Mouse (Mus musculus) forebrain, embryonic 15.5 days (tissue): ENCODE data around the gene Vav2. TPM values are rescaled to one million over a fixed set of nuclear protein-coding genes. Genes with fewer than 3 reads are reported as not detected.

Source experiments
- ATAC-seq: fragments of 200-750 bp; cut with Nextera tagmentation; replicated peaks from 2 replicates; pipeline ENCODE4 v1.8.0; 2017; ENCODE audit warnings: mild to moderate bottlenecking, moderate TSS enrichment, moderate library complexity
- H3K27ac ChIP-seq: fragments of 300-500 bp; sonication (generic); replicated peaks from 2 replicates; pipeline ENCODE4 v1.5.1; 2015; ENCODE audit warnings: mild to moderate bottlenecking, inconsistent platforms
- H3K27me3 ChIP-seq: fragments of 300-500 bp; sonication (generic); 2 replicates; pipeline ENCODE4 v1.6.1; 2015; ENCODE audit warnings: inconsistent platforms
- H3K36me3 ChIP-seq: fragments of 300-500 bp; sonication (generic); 2 replicates; pipeline ENCODE4 v1.6.1; 2015; ENCODE audit warnings: mild to moderate bottlenecking, inconsistent platforms
- H3K4me1 ChIP-seq: fragments of 300-500 bp; sonication (generic); 2 replicates; pipeline ENCODE4 v1.6.1; 2015; ENCODE audit warnings: inconsistent platforms
- H3K4me2 ChIP-seq: fragments of 300-500 bp; sonication (generic); replicated peaks from 2 replicates; pipeline ENCODE4 v1.6.1; 2015; ENCODE audit warnings: mild to moderate bottlenecking, inconsistent platforms
- H3K4me3 ChIP-seq: fragments of 300-500 bp; sonication (generic); 2 replicates; pipeline ENCODE4 v1.5.1; 2015; ENCODE audit warnings: mild to moderate bottlenecking, inconsistent platforms
- H3K9ac ChIP-seq: fragments of 300-500 bp; sonication (generic); replicated peaks from 2 replicates; pipeline ENCODE4 v1.6.1; 2015; ENCODE audit warnings: mild to moderate bottlenecking, inconsistent platforms
- H3K9me3 ChIP-seq: fragments of 300-500 bp; sonication (generic); 2 replicates; pipeline ENCODE4 v1.6.1; 2016; ENCODE audit warnings: inconsistent platforms
- WGBS: fragments of 180-500 bp; shearing (Covaris S2); methylation state at CpG from one replicate; pipeline ENCODE4 v1.1.7; 2015; ENCODE audit warnings: mixed read lengths; 5-methylcytosine and 5-hydroxymethylcytosine counted together
- polyA plus RNA-seq: library from polyadenylated mRNA; unstranded; fragments of >200 nt; fragmentation: Nextera tagmentation; extraction: Ambion mirVana; gene quantifications from 2 replicates; pipeline ENCODE4 v1.2.1, GENCODE M21; 2015

Gene Vav2
- 12.6 and 13.9 TPM in 2 replicates for polyA plus RNA-seq

DNA sequence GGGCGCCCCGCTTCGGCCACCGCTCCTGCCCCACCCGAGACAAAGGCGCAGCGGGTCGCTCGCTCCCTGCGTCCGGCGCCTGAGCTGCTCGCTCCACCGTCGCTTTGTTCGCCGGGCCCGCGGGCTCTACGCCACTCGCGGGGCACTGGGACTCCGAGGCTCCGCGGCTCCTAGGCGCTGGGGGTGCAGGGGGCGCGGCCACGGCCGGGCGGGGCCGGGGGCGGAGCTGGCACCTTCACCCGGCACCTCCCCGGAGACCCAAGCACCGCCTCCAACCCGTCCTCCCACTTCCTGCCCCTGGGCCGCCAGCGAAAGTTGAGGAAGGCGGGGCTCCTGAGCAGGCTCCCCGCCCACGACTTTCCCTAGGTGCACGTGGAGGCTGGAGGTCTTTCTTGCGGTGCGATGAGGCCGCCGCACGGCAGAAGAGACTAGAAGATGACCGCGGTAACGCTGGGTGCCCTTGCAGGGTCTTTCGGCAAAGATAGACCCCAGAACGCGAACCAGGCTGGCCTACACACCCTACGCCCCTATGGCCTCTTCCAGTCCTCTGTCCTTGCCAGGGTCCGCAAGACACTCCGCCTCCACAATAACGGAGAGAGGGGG, at the start of gene Vav2:
TSS of gene Vav2 (minus strand) at position 179 of the 603 bp plus-strand sequence.
- under 1% methylated on average over 58 of the region's 58 CpGs for WGBS
- peak; percentile 87 for ATAC-seq

GRCm38 (mm10) chr2:27475495-27476302, 48.9 kb upstream of the Vav2 start:
- under 1% methylated on average over 92 of the region's 96 CpGs for WGBS
- H3K9ac ChIP-seq: peak overlapping the region; percentile 99
- peak; percentile 99 for ATAC-seq
- peak overlapping the region; percentile 99 for H3K27ac ChIP-seq
- H3K4me1 ChIP-seq: peaks cover 50% of the 10 kb centered on the region
- H3K4me3 ChIP-seq: peak overlapping the region; percentile 90
- no peaks in the 10 kb centered on the region for H3K9me3 ChIP-seq
- H3K27me3 ChIP-seq: no peaks in the 10 kb centered on the region
- peak overlapping the region; percentile 97 for H3K4me2 ChIP-seq
- no peaks in the 10 kb centered on the region; the same call in 1 of the 2 replicates for H3K36me3 ChIP-seq

More for the DNA sequence above, at the start of gene Vav2:
- H3K4me1 ChIP-seq: peaks cover 48% of the 10 kb centered on the region
- H3K4me3 ChIP-seq: peak within 1 kb of the TSS; percentile 90
- H3K9ac ChIP-seq: peak within 1 kb of the TSS; percentile 87
- peak within 1 kb of the TSS; percentile 78 for H3K27ac ChIP-seq
- H3K36me3 ChIP-seq: no peaks in the 10 kb centered on the region
- no peaks in the 10 kb centered on the region for H3K9me3 ChIP-seq
- no peaks in the 10 kb centered on the region for H3K27me3 ChIP-seq
- peak within 1 kb of the TSS; percentile 99 for H3K4me2 ChIP-seq

- ATAC-seq: peak; percentile 56
- H3K9ac ChIP-seq: peak overlapping the region; percentile 99
- no peaks in the 10 kb centered on the region for H3K9me3 ChIP-seq
- under 1% methylated on average over 84 of the region's 84 CpGs for WGBS
- peak overlapping the region; percentile 97 for H3K4me2 ChIP-seq
- no peaks in the 10 kb centered on the region; the same call in 1 of the 2 replicates for H3K36me3 ChIP-seq
- peaks cover 59% of the 10 kb centered on the region for H3K4me1 ChIP-seq
- peak overlapping the region; percentile 90 for H3K4me3 ChIP-seq
- no peaks in the 10 kb centered on the region for H3K27me3 ChIP-seq
- peak overlapping the region; percentile 99 for H3K27ac ChIP-seq
Measured at GRCm38 (mm10) chr2:27474621-27475484, 48.0 kb upstream of the Vav2 start.

DNA sequence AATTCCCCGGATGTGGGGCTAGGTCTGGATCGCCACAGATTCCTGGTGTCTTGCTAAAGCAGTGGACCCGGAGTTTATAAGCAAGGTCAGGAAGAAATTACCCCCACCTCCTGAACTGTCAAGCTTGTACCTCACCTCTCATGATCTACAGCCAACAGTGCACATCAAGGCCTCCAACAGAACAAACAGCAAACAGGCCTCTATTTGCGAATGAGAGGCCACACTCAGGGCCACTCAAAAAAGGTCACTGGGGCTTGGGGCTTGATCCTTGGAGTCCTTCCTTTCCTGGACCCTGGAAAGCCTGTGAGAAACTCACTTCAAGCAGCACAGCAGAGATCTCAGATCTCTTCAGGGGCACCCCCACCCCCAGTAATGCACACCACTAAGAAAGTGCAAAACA, 47.1 kb upstream of the Vav2 start:
- Histone ChIP-seq H3K9ac (peak overlapping the region; percentile 99), H3K4me1 (peaks cover 59% of the 10 kb centered on the region), H3K4me3 (peak overlapping the region; percentile 90), H3K27ac (no peak overlapping the region), H3K4me2 (peak overlapping the region; percentile 97), H3K27me3 (no peaks in the 10 kb centered on the region), H3K9me3 (no peaks in the 10 kb centered on the region), H3K36me3 (no peaks in the 10 kb centered on the region; the same call in 1 of the 2 replicates)
- ATAC-seq: no peak
- WGBS: 40% methylated on average over 4 of the region's 4 CpGs

GRCm38 (mm10) chr2:27473061-27473765, 46.4 kb upstream of the Vav2 start:
- Histone ChIP-seq H3K27ac (no peak overlapping the region), H3K4me1 (peaks cover 59% of the 10 kb centered on the region), H3K4me3 (peak overlapping the region; percentile 90), H3K36me3 (no peaks in the 10 kb centered on the region; the same call in 1 of the 2 replicates), H3K27me3 (no peaks in the 10 kb centered on the region), H3K4me2 (peak overlapping the region; percentile 97), H3K9ac (0 out of 2 replicates have a peak overlapping the region, but pooled peaks have one; percentile 99), H3K9me3 (no peaks in the 10 kb centered on the region)
- WGBS: 77% methylated on average over 7 of the region's 7 CpGs
- ATAC-seq: no peak

DNA sequence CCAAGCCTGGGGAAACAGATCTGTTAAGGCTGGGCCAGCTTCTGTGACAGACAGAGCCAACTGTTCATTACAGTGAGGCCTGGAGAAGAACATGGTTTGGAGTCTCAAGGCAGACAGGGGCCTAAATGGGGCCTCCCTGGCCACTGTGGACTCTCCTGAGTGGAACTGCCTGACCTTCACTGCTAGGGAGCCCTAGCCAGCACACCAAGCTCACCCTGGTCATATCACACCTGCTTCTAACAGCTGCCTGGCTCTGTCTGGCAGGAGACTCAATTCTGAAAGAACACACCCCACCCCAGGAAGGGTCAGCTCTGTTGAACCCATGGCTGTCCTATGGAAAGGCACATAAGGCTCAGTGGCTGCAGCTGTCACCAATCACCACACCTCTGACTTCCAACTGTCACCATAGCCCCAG, 44.3 kb upstream of the Vav2 start:
- no peak overlapping the region for H3K27ac ChIP-seq
- no peaks in the 10 kb centered on the region for H3K27me3 ChIP-seq
- H3K36me3 ChIP-seq: no peaks in the 10 kb centered on the region; the same call in 1 of the 2 replicates
- H3K9ac ChIP-seq: no peak overlapping the region
- ATAC-seq: no peak
- H3K4me1 ChIP-seq: peaks cover 50% of the 10 kb centered on the region
- no peak overlapping the region for H3K4me2 ChIP-seq
- no peaks in the 10 kb centered on the region for H3K9me3 ChIP-seq
- H3K4me3 ChIP-seq: no peak overlapping the region

GRCm38 (mm10) chr2:27470535-27470934, 43.7 kb upstream of the Vav2 start:
- Histone ChIP-seq H3K36me3 (no peaks in the 10 kb centered on the region; the same call in 1 of the 2 replicates), H3K9ac (no peak overlapping the region), H3K4me2 (no peak overlapping the region), H3K27ac (no peak overlapping the region), H3K4me3 (no peak overlapping the region), H3K9me3 (no peaks in the 10 kb centered on the region), H3K27me3 (no peaks in the 10 kb centered on the region), H3K4me1 (peaks cover 48% of the 10 kb centered on the region)
- WGBS: 89% methylated on average over 2 of the region's 2 CpGs
- no peak for ATAC-seq

GRCm38 (mm10) chr2:27469991-27470355, 43.1 kb upstream of the Vav2 start:
- Histone ChIP-seq H3K4me2 (no peak overlapping the region), H3K9me3 (no peaks in the 10 kb centered on the region), H3K36me3 (no peaks in the 10 kb centered on the region; the same call in 1 of the 2 replicates), H3K4me1 (peaks cover 48% of the 10 kb centered on the region), H3K27me3 (no peaks in the 10 kb centered on the region), H3K27ac (no peak overlapping the region), H3K4me3 (no peak overlapping the region), H3K9ac (no peak overlapping the region)
- no peak for ATAC-seq
- 73% methylated on average over 3 of the region's 3 CpGs for WGBS

DNA sequence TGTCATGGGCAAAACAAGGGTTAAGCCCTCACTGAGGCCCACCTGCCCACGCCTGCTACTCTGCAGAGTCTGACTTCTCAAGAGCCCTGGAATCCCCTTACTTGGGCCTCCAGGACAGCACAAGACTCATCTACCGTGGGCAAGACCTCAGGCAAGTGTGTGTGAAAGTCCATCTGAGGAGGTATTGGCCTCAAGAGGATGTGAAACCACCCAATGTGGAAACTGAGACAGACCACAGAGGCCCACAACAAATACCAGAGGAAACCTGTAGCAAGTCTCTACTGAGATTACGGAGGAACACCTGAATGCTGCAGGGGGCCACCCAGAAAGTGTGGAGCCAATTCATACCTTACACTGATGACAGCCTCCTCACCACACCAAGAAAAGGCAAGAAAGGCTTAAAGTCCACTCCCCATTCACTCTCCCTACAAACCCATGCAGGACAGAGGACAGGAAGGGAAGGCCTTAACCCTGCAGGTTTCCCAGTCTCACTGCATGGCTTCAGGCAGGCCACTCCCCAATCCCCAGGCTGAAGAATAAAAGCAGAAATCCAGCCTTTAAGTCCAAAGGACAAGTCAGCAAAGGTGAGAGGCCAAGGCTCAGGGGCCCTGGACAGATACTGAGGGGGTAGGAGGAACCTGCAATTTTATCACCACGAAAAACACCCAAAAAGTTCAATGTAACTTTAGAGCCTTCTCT, 42.6 kb upstream of the Vav2 start:
- H3K4me3 ChIP-seq: no peak overlapping the region
- no peaks in the 10 kb centered on the region for H3K9me3 ChIP-seq
- H3K4me2 ChIP-seq: no peak overlapping the region
- no peaks in the 10 kb centered on the region for H3K27me3 ChIP-seq
- peaks cover 3% of the 10 kb centered on the region; the same call in 1 of the 2 replicates for H3K36me3 ChIP-seq
- ATAC-seq: no peak
- 80% methylated on average over 4 of the region's 4 CpGs for WGBS
- H3K4me1 ChIP-seq: peaks cover 46% of the 10 kb centered on the region
- H3K27ac ChIP-seq: no peak overlapping the region
- H3K9ac ChIP-seq: no peak overlapping the region

DNA sequence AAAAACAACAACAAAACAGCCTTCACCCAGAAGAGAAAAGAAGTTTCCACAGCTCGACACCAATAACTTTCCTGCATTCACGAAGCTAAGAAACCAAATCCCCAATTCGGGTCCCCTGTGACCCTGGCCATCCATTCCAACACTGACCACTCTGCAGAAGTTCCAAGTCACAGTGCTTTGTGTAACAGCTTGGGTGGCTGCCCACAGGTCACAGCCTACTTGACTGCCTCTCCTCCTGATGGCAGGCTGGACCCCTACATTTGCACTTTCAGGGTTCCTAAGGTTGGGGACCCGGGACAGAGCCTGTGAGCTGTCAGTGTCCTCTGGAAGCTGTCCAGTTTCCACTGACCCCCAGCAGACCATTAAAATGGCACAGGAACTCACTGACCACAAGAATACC, 36.1 kb upstream of the Vav2 start:
- Histone ChIP-seq H3K9ac (no peak overlapping the region), H3K36me3 (peaks cover 63% of the 10 kb centered on the region), H3K4me3 (no peak overlapping the region), H3K9me3 (no peaks in the 10 kb centered on the region), H3K4me1 (no peaks in the 10 kb centered on the region), H3K27ac (no peak overlapping the region), H3K27me3 (no peaks in the 10 kb centered on the region), H3K4me2 (no peak overlapping the region)
- 94% methylated on average over 4 of the region's 4 CpGs for WGBS
- no peak for ATAC-seq
